Mouse (Mus musculus): ENCODE data around the gene Zfp189. TPM values are rescaled to one million over a fixed set of nuclear protein-coding genes. Genes with fewer than 3 reads are reported as not detected.
A peak's percentile ranks its signal among the peaks of the same experiment; 100 is the strongest.
"Not testable (repeated sequence)": the region's sequence is repeated elsewhere in the genome, so short reads cannot be mapped to it uniquely, and the experiment has no call there.

Gene Zfp189
- total RNA-seq (2021) = 1 to 10 TPM; 5.6 to 6.6 TPM

DNA sequence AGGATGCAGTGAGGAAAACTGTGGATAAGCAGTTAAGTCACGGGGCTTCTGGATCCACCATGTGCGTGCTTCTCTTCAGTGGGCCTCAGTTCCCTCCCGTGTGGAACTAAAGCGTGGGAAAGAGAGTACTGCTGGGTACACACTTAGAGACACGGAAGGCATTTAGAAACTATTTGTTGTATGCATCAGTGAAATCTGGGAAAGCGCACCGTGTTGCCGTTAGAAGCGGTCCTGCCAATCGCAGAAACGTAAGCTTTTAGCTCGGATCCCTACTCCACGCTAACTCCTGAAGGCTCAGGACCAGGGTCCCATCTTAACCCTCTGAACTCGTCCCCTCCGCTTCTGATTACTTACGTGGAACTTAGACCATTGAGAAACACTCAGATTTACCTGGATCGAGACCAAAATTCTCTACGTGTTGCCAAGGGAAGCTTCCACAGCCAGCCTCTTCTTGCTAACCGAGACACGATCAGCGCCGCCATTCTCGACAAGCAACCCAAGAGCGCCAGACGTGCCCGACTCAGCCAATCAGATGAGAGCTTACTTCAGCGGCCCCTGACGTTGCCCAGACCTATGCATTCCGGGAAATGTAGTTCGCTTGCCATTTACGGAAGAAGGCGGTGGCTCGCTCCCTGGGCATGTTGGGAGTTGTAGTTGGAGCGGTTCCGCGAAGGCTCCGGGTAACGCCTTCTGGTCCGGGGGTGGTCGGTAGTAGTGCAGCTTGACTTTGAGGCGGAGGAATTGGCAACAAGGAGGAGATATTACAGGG lies at the start of gene Zfp189, which contains the start of gene Mrpl50:
Gene Zfp189 (plus strand): TSS at position 605 of the 769 bp plus-strand sequence.
Gene Mrpl50 (minus strand): TSS at position 522 of the 769 bp plus-strand sequence.
- peak; percentile 93 for DNase-seq

- no peak for DNase-seq
Measured at GRCm38 (mm10) chr4:49473435-49474100, 47.4 kb upstream of the Zfp189 start, which contains the start of gene Acnat1. Gene Acnat1 (minus strand): TSS chr4:49473912.

DNA sequence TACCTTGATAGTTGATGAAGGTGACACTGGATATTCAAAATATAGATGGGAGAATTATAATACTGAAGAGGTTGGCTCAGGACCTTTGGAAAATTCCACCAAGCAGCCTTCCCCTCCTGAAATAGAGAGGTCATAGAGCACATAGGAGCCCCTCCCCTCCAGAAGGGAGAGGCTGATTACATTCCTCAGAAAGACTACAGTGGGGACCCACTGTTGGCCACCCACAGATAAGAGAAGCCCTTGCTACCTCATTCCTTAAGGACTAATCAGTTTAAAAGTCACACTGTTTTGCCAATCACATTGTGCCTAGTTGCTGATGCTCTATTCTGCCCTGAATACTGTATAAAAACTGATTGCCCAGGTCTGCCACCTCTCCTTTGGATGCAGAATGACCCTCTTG lies 46.4 kb upstream of the Zfp189 start:
- no peak for DNase-seq

DNA sequence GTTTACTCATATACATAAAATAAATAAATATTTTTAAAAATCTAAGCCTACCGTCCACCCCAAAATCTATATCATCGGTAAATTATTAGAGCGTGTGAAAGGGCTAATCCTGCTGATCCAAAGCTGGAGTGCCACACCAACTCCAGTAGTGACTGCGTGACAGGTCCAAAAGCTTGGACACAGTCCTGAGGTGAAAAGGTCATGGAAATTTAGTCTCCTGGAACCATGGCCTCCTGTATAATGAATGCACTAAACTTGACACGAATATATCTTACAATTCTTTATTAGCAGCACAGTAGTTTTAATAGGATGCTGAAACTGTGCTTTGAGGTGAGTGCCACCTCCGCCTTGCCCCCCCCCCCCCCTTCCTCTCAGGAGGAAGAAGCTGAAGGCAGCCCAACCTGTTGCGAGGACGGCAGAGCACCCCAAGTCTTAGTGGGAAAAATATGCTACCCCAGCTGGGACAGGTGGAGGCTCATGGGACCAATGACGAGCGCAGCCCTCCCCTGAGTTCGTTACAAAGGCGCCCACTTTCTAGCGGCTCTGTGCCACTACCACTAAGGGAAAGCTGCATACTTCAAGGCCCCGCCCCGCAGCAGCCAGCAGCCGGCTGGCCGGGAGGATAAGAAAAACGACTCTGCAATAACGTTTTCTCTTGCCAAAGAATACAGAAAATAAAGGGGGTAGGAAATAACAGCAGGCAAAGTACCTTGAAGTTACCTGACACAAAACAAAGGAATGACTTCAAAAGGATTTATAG lies 42.7 kb upstream of the Zfp189 start:
- DNase-seq = peak; percentile 26

GRCm38 (mm10) chr4:49479035-49479434 lies 41.9 kb upstream of the Zfp189 start:
- not testable (repeated sequence) for DNase-seq

DNA sequence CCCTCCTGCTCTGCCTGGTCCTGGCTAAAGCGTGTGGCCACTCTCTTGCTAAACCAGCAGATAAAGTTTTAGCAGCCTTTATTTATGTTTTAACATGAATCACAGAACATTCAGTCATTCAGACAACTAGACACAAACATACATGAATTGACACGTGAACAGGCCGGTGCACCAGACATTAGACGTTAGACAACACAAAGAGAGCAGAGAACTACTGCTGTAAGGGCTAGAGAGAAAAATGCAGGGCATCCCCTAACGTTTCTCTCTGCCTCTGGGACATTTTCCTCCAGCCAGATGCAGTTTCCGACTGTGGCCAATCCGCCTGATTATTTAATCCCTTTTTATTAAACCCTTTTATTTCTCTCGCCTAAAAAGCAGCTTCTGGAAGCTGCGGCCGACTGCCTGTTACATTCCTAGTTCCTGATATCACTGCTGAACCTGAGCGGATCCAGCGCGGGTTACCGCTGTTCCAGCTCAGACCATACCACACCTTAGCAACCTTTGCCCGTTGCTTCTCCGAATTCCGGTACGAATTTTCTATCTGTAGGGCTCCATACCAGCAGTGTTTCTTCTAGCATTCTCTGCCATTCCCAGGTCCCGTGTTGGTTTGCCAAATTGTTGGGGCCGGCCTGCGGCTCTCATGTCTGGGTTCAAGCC lies 40.7 kb upstream of the Zfp189 start:
- no peak for DNase-seq

DNA sequence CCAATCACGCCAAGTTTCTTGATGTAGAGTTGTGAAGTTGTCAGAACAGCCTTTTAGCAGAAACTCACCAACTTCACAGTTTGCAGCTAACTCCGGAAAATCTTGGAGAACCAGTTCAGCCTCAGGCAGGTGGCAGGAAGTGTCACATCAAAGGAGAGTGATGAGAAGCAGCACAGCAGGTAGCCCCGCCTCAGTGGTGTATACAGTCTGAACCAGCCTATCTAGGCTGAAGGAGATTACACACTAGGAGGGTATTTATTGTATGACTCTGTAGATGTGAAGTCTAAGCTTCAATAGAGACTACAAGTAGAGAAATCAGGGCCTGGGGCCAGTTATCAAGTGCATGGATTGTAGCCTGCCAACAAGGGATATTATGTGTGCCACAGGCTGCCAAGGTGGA lies 40.1 kb upstream of the Zfp189 start:
- DNase-seq = no peak

- no peak for DNase-seq
Measured at GRCm38 (mm10) chr4:49485442-49485841, 35.5 kb upstream of the Zfp189 start.

GRCm38 (mm10) chr4:49485934-49486650 lies 34.9 kb upstream of the Zfp189 start:
- not testable (repeated sequence) for DNase-seq

- no peak for DNase-seq
Measured at GRCm38 (mm10) chr4:49503563-49503962, 17.4 kb upstream of the Zfp189 start.

- DNase-seq = no peak
Measured at GRCm38 (mm10) chr4:49506386-49506785, 14.6 kb upstream of the Zfp189 start, which contains the start of gene Baat. Gene Baat (minus strand): TSS chr4:49506557.

DNA sequence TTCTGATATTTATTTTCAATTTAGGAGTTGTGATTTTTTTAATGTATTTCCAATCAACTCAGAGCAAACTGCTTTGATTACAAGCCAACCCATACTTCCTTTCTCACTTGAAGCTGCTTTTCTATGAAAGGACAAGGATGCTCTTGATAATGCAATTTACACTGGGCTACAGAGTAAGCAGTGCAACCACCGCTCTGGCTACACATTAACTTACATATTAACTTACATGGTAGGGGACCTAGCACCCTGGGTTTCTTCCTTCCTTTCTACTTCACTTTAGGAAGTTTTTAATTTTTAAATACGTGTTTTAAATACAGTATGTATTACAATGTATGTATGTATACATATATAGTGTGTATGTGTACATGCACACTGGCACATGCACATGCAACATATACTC lies 11.8 kb upstream of the Zfp189 start:
- DNase-seq = no peak

DNA sequence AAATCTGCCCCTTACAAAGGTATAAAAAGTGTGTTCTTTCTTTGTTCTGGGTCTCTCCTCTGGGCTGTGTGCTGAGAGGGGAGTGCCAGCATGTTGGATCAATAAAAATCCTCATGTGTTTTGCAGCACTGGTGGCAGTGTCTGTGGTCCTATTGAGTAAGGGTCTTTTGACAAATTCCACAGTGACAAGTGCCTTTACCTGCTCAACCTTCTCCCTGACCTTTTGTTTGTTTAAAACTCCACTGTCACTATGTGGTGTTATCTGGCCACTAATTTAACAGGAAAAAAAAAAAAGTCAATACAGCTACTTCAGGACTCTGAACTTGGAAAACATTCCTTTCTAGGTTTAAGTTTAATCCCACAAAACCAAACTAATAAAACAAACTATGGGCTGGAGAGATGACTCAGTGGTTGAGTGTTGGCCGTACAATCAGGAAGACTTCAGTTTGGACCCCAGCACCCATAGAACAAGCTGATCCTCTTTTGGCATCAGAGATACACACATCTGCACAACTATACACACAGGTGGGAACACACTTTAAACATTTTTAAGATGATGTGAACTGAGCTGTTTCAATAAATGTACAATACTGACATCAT lies 10.6 kb upstream of the Zfp189 start:
- DNase-seq = not testable (repeated sequence)

GRCm38 (mm10) chr4:49512636-49513035 lies 8.3 kb upstream of the Zfp189 start:
- no peak for DNase-seq

DNA sequence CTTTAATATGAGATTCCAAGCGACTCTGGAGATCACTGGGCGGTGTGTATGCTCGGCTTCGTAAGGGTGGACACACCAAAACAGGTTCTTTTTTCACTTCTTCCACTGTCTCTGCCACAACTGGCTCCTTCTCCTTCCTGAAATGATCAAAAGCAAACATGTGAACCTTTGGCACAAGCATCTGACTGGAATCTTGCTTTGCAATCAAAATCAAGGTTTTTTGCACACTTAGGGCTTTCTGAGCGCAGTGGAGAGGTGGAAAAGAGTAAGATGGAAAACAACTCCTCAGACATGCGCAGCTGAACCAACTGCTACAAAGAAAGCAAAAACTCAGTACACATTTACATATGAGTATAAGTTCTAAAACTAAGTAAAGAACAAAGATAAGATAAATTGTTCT lies 6.5 kb upstream of the Zfp189 start:
- DNase-seq = no peak

GRCm38 (mm10) chr4:49519476-49519875 lies 1.5 kb upstream of the Zfp189 start:
- DNase-seq = no peak

DNA sequence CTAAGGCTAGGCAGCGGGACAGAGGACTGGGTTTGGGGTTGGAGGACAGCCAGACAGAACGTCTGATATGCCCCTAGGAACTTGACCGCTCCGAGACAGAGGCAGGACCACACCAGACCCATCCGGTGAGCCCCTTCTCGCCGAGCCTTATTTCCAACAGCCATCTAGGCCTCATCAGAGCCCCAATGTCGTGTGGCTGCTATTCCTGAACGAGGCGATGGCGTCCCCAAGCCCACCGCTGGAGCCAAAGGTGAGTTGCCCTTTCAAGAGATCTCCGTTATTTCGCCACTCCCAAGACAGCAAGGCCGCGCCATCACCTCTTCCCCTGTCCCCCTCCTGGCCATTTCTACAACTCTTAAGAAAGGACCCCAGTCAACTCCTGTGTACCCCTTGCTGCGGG lies 370 bp downstream of the Zfp189 start:
- DNase-seq = no peak

DNA sequence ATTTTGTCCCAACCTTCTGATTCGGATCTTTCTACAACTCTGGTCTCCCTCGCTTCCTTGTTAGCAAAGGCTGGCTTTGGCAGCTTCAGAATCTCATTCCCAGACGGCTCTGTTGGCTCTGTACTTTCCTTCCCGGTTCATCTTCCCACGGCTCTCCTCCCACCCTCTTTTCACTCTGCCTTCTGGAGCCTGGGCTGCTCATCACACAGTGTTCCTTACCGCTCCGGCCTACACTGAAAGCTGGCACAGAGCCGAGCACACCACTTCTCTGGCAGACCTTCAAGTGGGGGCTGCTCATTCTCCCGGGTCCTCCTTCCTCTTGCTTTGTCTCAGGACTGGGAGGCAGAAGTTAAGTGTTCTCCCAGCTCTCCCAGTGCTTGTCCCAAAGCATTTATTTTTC lies 1.6 kb downstream of the Zfp189 start:
- DNase-seq = peak; percentile 53

- DNase-seq = no peak
Measured at GRCm38 (mm10) chr4:49535036-49535435, 14.1 kb downstream of the Zfp189 start.

DNA sequence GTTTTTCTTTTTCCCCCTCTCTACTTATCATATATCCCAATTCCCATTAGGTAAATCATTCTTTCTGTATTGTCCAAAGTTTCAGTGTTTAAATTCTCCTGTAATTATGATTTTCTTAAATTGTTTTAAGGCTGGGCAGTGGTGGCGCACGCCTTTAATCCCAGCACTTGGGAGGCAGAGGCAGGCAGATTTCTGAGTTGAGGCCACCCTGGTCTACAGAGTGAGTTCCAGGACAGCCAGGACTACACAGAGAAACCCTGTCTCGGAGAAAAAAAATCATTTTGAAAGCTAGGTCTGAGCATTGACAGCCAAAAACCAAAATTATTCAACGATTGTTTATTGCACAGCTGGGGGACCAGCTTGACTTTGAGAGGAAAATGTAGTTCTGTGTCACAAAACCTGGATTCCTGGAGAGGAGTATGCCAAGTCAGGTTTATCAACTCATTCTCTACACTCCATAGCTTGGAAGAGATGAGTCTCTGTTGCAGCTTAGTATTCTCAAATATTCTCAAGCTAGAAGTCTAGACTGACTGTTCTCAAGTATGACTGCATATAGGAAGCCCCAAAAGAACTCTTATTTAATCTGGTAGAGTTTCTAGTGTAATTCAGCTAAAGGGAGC lies 14.8 kb downstream of the Zfp189 start:
- DNase-seq = no peak

- DNase-seq = no peak
Measured at GRCm38 (mm10) chr4:49536671-49537070, 15.7 kb downstream of the Zfp189 start.
